Mouse (Mus musculus): ENCODE results near the gene BC049352. TPM values are rescaled to one million over a fixed set of nuclear protein-coding genes. Genes with fewer than 3 reads are reported as not detected.

The BC049352 gene
- polyA plus RNA-seq, 1 experiment from 2014 or later, result not detected

- H3K9ac ChIP-seq, result no peak overlapping the region
- H3K27me3 ChIP-seq (replicated peaks), result peaks cover 49% of the 10 kb centered on the region
- ATAC-seq (ENCODE audit: extremely low read depth, insufficient number of reproducible peaks, low FRiP score, low TSS enrichment), result no peak
- H3K36me3 ChIP-seq, result no peaks in the 10 kb centered on the region
- no peak overlapping the region for H3K4me3 ChIP-seq
- no peaks in the 10 kb centered on the region for H3K4me1 ChIP-seq
- no peak overlapping the region for H3K4me2 ChIP-seq
- H3K27ac ChIP-seq (replicated peaks), result no peak overlapping the region
- 55% methylated on average over 7 of the region's 7 CpGs for WGBS
- H3K9me3 ChIP-seq, result no peaks in the 10 kb centered on the region
Measured at GRCm38 (mm10) chr9:45153361-45153760, 28.4 kb upstream of the BC049352 start.

GRCm38 (mm10) chr9:45167903-45168302, 13.9 kb upstream of the BC049352 start:
- no peaks in the 10 kb centered on the region for H3K4me1 ChIP-seq
- no peak overlapping the region for H3K4me2 ChIP-seq
- H3K9ac ChIP-seq, result no peak overlapping the region
- H3K27me3 ChIP-seq (replicated peaks), result no peaks in the 10 kb centered on the region; the same call in 1 of the 2 replicates
- H3K27ac ChIP-seq (replicated peaks), result no peak overlapping the region
- ATAC-seq (ENCODE audit: extremely low read depth, insufficient number of reproducible peaks, low FRiP score, low TSS enrichment), result no peak
- H3K9me3 ChIP-seq, result peaks cover 4% of the 10 kb centered on the region; the same call in 1 of the 2 replicates
- H3K4me3 ChIP-seq, result no peak overlapping the region
- 59% methylated on average over 5 of the region's 5 CpGs for WGBS
- no peaks in the 10 kb centered on the region for H3K36me3 ChIP-seq

GRCm38 (mm10) chr9:45170150-45170549, 11.7 kb upstream of the BC049352 start:
- Histone ChIP-seq H3K4me2 (no peak overlapping the region), H3K9ac (no peak overlapping the region), H3K27me3 (replicated peaks) (peaks cover 4% of the 10 kb centered on the region; the same call in 1 of the 2 replicates), H3K9me3 (peaks cover 4% of the 10 kb centered on the region; the same call in 1 of the 2 replicates), H3K4me3 (no peak overlapping the region), H3K36me3 (no peaks in the 10 kb centered on the region), H3K4me1 (no peaks in the 10 kb centered on the region), H3K27ac (replicated peaks) (no peak overlapping the region)
- WGBS, result 78% methylated on average over 5 of the region's 5 CpGs
- no peak for ATAC-seq (ENCODE audit: extremely low read depth, insufficient number of reproducible peaks, low FRiP score, low TSS enrichment)

- ATAC-seq (ENCODE audit: extremely low read depth, insufficient number of reproducible peaks, low FRiP score, low TSS enrichment), result no peak
Measured at GRCm38 (mm10) chr9:45171073-45171610, 10.7 kb upstream of the BC049352 start.

GRCm38 (mm10) chr9:45173475-45173874, 8.3 kb upstream of the BC049352 start:
- no peaks in the 10 kb centered on the region for H3K4me1 ChIP-seq
- H3K27me3 ChIP-seq (replicated peaks), result peaks cover 4% of the 10 kb centered on the region; the same call in 1 of the 2 replicates
- H3K36me3 ChIP-seq, result no peaks in the 10 kb centered on the region
- no peak overlapping the region for H3K27ac ChIP-seq (replicated peaks)
- H3K9ac ChIP-seq, result no peak overlapping the region
- 48% methylated on average over 3 of the region's 3 CpGs for WGBS
- no peak overlapping the region for H3K4me3 ChIP-seq
- peaks cover 4% of the 10 kb centered on the region; the same call in 1 of the 2 replicates for H3K9me3 ChIP-seq
- no peak overlapping the region for H3K4me2 ChIP-seq
- ATAC-seq (ENCODE audit: extremely low read depth, insufficient number of reproducible peaks, low FRiP score, low TSS enrichment), result no peak

More at GRCm38 (mm10) chr9:45171073-45171610, 10.7 kb upstream of the BC049352 start:
- H3K9me3 ChIP-seq, result peaks cover 4% of the 10 kb centered on the region; the same call in 1 of the 2 replicates
- H3K4me1 ChIP-seq, result no peaks in the 10 kb centered on the region
- no peak overlapping the region for H3K4me2 ChIP-seq
- no peak overlapping the region for H3K4me3 ChIP-seq
- 69% methylated on average over 1 of the region's 1 CpGs for WGBS
- peaks cover 4% of the 10 kb centered on the region; the same call in 1 of the 2 replicates for H3K27me3 ChIP-seq (replicated peaks)
- no peak overlapping the region for H3K27ac ChIP-seq (replicated peaks)
- no peak overlapping the region for H3K9ac ChIP-seq
- H3K36me3 ChIP-seq, result no peaks in the 10 kb centered on the region

GRCm38 (mm10) chr9:45179282-45179681, 2.5 kb upstream of the BC049352 start:
- no peak overlapping the region for H3K4me2 ChIP-seq
- no peak overlapping the region for H3K4me3 ChIP-seq
- 74% methylated on average over 5 of the region's 5 CpGs for WGBS
- no peak overlapping the region for H3K9ac ChIP-seq
- H3K4me1 ChIP-seq, result no peaks in the 10 kb centered on the region
- H3K27me3 ChIP-seq (replicated peaks), result no peaks in the 10 kb centered on the region; the same call in 1 of the 2 replicates
- H3K36me3 ChIP-seq, result no peaks in the 10 kb centered on the region
- H3K27ac ChIP-seq (replicated peaks), result no peak overlapping the region
- no peaks in the 10 kb centered on the region for H3K9me3 ChIP-seq
- ATAC-seq (ENCODE audit: extremely low read depth, insufficient number of reproducible peaks, low FRiP score, low TSS enrichment), result no peak

- 47% methylated on average over 3 of the region's 3 CpGs for WGBS
- Histone ChIP-seq H3K4me3 (no peak overlapping the region), H3K4me1 (no peaks in the 10 kb centered on the region), H3K9ac (no peak overlapping the region), H3K27ac (replicated peaks) (no peak overlapping the region), H3K27me3 (replicated peaks) (peaks cover 6% of the 10 kb centered on the region; the same call in 1 of the 2 replicates), H3K4me2 (no peak overlapping the region), H3K9me3 (no peaks in the 10 kb centered on the region), H3K36me3 (no peaks in the 10 kb centered on the region)
- ATAC-seq (ENCODE audit: extremely low read depth, insufficient number of reproducible peaks, low FRiP score, low TSS enrichment), result no peak
Measured at GRCm38 (mm10) chr9:45182521-45182920, 714 bp downstream of the BC049352 start.

GRCm38 (mm10) chr9:45183266-45183665, 1.5 kb downstream of the BC049352 start:
- ATAC-seq (ENCODE audit: extremely low read depth, insufficient number of reproducible peaks, low FRiP score, low TSS enrichment), result no peak
- no peak overlapping the region for H3K4me3 ChIP-seq
- H3K27me3 ChIP-seq (replicated peaks), result peaks cover 6% of the 10 kb centered on the region; the same call in 1 of the 2 replicates
- H3K27ac ChIP-seq (replicated peaks), result no peak overlapping the region
- H3K4me2 ChIP-seq, result no peak overlapping the region
- H3K9me3 ChIP-seq, result no peaks in the 10 kb centered on the region
- no peaks in the 10 kb centered on the region for H3K36me3 ChIP-seq
- no peaks in the 10 kb centered on the region for H3K4me1 ChIP-seq
- WGBS, result 72% methylated on average over 6 of the region's 6 CpGs
- H3K9ac ChIP-seq, result no peak overlapping the region

GRCm38 (mm10) chr9:45185250-45185649, 3.4 kb downstream of the BC049352 start:
- H3K9me3 ChIP-seq, result no peaks in the 10 kb centered on the region
- no peak overlapping the region for H3K9ac ChIP-seq
- H3K27ac ChIP-seq (replicated peaks), result no peak overlapping the region
- H3K4me2 ChIP-seq, result no peak overlapping the region
- no peak overlapping the region for H3K4me3 ChIP-seq
- H3K27me3 ChIP-seq (replicated peaks), result 0 out of 2 replicates have a peak, but pooled peaks cover 6% of the 10 kb centered on the region
- no peaks in the 10 kb centered on the region for H3K4me1 ChIP-seq
- no peak for ATAC-seq (ENCODE audit: extremely low read depth, insufficient number of reproducible peaks, low FRiP score, low TSS enrichment)
- H3K36me3 ChIP-seq, result no peaks in the 10 kb centered on the region
- 66% methylated on average over 4 of the region's 4 CpGs for WGBS

- ATAC-seq (ENCODE audit: extremely low read depth, insufficient number of reproducible peaks, low FRiP score, low TSS enrichment), result no peak
- WGBS, result 82% methylated on average over 10 of the region's 10 CpGs
- Histone ChIP-seq H3K9me3 (no peaks in the 10 kb centered on the region), H3K36me3 (no peaks in the 10 kb centered on the region), H3K4me2 (no peak overlapping the region), H3K4me3 (no peak overlapping the region), H3K9ac (no peak overlapping the region), H3K4me1 (no peaks in the 10 kb centered on the region), H3K27me3 (replicated peaks) (peaks cover 20% of the 10 kb centered on the region), H3K27ac (replicated peaks) (no peak overlapping the region)
Measured at GRCm38 (mm10) chr9:45188570-45189563, 7.1 kb downstream of the BC049352 start.

- no peak for ATAC-seq (ENCODE audit: extremely low read depth, insufficient number of reproducible peaks, low FRiP score, low TSS enrichment)
- no peak overlapping the region for H3K4me3 ChIP-seq
- peaks cover 26% of the 10 kb centered on the region for H3K27me3 ChIP-seq (replicated peaks)
- H3K36me3 ChIP-seq, result no peaks in the 10 kb centered on the region
- H3K4me2 ChIP-seq, result no peak overlapping the region
- no peak overlapping the region for H3K27ac ChIP-seq (replicated peaks)
- no peak overlapping the region for H3K9ac ChIP-seq
- 63% methylated on average over 4 of the region's 4 CpGs for WGBS
- no peaks in the 10 kb centered on the region for H3K9me3 ChIP-seq
- no peaks in the 10 kb centered on the region for H3K4me1 ChIP-seq
Measured at GRCm38 (mm10) chr9:45189661-45190174, 7.9 kb downstream of the BC049352 start.
